9 mouse cellular contexts compared by ENCODE assay signal in the genomic region with DNA sequence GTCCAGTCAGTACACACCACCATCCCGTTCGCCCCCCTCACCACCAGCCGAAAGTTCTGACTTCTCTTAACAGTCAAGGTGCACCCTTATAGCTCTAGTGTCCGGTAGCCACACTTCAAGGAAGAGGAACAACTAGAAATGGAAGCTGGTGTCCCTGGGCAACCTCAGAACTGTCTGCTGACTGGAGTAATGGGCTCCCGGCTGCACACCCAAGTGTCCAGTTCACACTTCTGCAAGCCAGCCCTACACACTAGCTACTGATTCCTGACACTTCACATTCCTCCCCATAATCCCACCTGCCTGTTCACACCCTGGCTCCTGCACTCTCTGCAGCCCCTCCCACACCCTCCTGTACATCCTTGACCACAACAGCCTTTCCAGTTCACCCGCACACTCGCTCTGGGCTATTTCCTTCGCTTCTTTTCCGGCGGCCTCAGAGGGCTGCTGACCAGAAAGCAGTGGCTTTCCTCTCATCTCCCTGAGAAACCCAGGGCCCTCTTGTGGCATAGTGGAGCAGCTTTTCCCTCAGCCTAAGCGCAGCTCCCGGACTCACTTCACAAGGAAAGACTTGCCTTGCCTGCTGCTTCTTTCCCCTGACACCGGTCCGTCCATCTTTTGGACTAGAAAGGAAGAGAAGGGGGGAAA. TPM values are rescaled to one million over a fixed set of nuclear protein-coding genes. Genes with fewer than 3 reads are reported as not detected.
DNase-seq lines count a peak whose midpoint lies in the region; ATAC-seq lines count a peak whose summit lies in the region.
"Had no signal": no experiment of that assay in that cellular context is flagged by ENCODE, and none has a peak within 500 bp of the region (broad histone marks: within the 10 kb centered on the region; RNA-seq: fewer than 3 reads in every experiment).

No protein-coding gene starts in this region.

- peak; percentile 60 for DNase-seq in adrenal gland, postnatal 10 days
- peak; percentile 62 to 71 for DNase-seq in kidney, postnatal 36 days
- DNase-seq in midbrain, embryonic 14.5 days, result peak; percentile 72
- no peak for DNase-seq in right cerebral cortex, postnatal 14 days
- no peak for DNase-seq in thymus, postnatal 25 days

- H3K27ac ChIP-seq in forebrain, embryonic 12.5 days, result no peak overlapping the region
- H3K27ac ChIP-seq in forebrain, embryonic 16.5 days (ENCODE audit: low read length), result no peak overlapping the region
- H3K27ac ChIP-seq in heart, embryonic 12.5 days (ENCODE audit: poor library complexity, severe bottlenecking), result no peak overlapping the region
- H3K27ac ChIP-seq in midbrain, embryonic 14.5 days (replicated peaks; ENCODE audit: low read depth, low read length), result no peak overlapping the region

- H3K9me3 ChIP-seq in forebrain, embryonic 12.5 days, result no peaks in the 10 kb centered on the region
- no peaks in the 10 kb centered on the region for H3K9me3 ChIP-seq in forebrain, embryonic 16.5 days (ENCODE audit: control insufficient read depth, low read length)
- no peaks in the 10 kb centered on the region for H3K9me3 ChIP-seq in heart, embryonic 12.5 days (replicated peaks)
- no peaks in the 10 kb centered on the region for H3K9me3 ChIP-seq in midbrain, embryonic 14.5 days (ENCODE audit: control insufficient read depth, low read length)
- H3K9me3 ChIP-seq: G1E had no signal

- 25% methylated on average over 14 of the region's 14 CpGs for WGBS in forebrain, embryonic 12.5 days
- 24% methylated on average over 14 of the region's 14 CpGs for WGBS in forebrain, embryonic 16.5 days
- 14% methylated on average over 14 of the region's 14 CpGs for WGBS in heart, embryonic 12.5 days
- 22% methylated on average over 14 of the region's 14 CpGs for WGBS in midbrain, embryonic 14.5 days

- H3K27me3 ChIP-seq in forebrain, embryonic 12.5 days, result peaks cover 76% of the 10 kb centered on the region
- peaks cover 20% of the 10 kb centered on the region for H3K27me3 ChIP-seq in forebrain, embryonic 16.5 days (replicated peaks; ENCODE audit: control insufficient read depth, insufficient read depth, low read length)
- peaks cover 72% of the 10 kb centered on the region for H3K27me3 ChIP-seq in heart, embryonic 12.5 days (replicated peaks)
- H3K27me3 ChIP-seq in midbrain, embryonic 14.5 days (ENCODE audit: control insufficient read depth, insufficient read depth, low read length), result peaks cover 44% of the 10 kb centered on the region

- peaks cover 52% of the 10 kb centered on the region for H3K4me1 ChIP-seq in forebrain, embryonic 12.5 days
- H3K4me1 ChIP-seq in forebrain, embryonic 16.5 days (replicated peaks; ENCODE audit: control insufficient read depth, insufficient read depth, low read length), result peaks cover 32% of the 10 kb centered on the region
- H3K4me1 ChIP-seq in heart, embryonic 12.5 days (replicated peaks), result peaks cover 64% of the 10 kb centered on the region
- 0 out of 2 replicates have a peak, but pooled peaks cover 15% of the 10 kb centered on the region for H3K4me1 ChIP-seq in midbrain, embryonic 14.5 days (ENCODE audit: control insufficient read depth, insufficient read depth, low read length)

- no peaks in the 10 kb centered on the region for H3K36me3 ChIP-seq in forebrain, embryonic 12.5 days (replicated peaks)
- H3K36me3 ChIP-seq in forebrain, embryonic 16.5 days (ENCODE audit: control insufficient read depth, insufficient read depth), result no peaks in the 10 kb centered on the region
- no peaks in the 10 kb centered on the region for H3K36me3 ChIP-seq in heart, embryonic 12.5 days
- no peaks in the 10 kb centered on the region for H3K36me3 ChIP-seq in midbrain, embryonic 14.5 days (ENCODE audit: control insufficient read depth, insufficient read depth, low read length)
- H3K36me3 ChIP-seq: G1E had no signal

- H3K9ac ChIP-seq in forebrain, embryonic 12.5 days, result 0 out of 2 replicates have a peak overlapping the region, but pooled peaks have one; percentile 25
- H3K9ac ChIP-seq in forebrain, embryonic 16.5 days (replicated peaks; ENCODE audit: low read depth, low read length), result no peak overlapping the region
- H3K9ac ChIP-seq in heart, embryonic 12.5 days, result 0 out of 2 replicates have a peak overlapping the region, but pooled peaks have one; percentile 23
- H3K9ac ChIP-seq in midbrain, embryonic 14.5 days (replicated peaks; ENCODE audit: low read length), result no peak overlapping the region

- no peak overlapping the region for H3K4me3 ChIP-seq in forebrain, embryonic 12.5 days (replicated peaks)
- H3K4me3 ChIP-seq in forebrain, embryonic 16.5 days (replicated peaks; ENCODE audit: low read length), result no peak overlapping the region
- H3K4me3 ChIP-seq in heart, embryonic 12.5 days, result peak overlapping the region; percentile 1; the same call in 1 of the 2 replicates
- H3K4me3 ChIP-seq in midbrain, embryonic 14.5 days (replicated peaks; ENCODE audit: low read depth, low read length), result no peak overlapping the region

- H3K4me2 ChIP-seq in forebrain, embryonic 12.5 days, result peak overlapping the region; percentile 13; the same call in 1 of the 2 replicates
- no peak overlapping the region; the same call in 1 of the 2 replicates for H3K4me2 ChIP-seq in forebrain, embryonic 16.5 days (ENCODE audit: low read length)
- peak overlapping the region; percentile 44 for H3K4me2 ChIP-seq in heart, embryonic 12.5 days
- H3K4me2 ChIP-seq in midbrain, embryonic 14.5 days (ENCODE audit: low read length), result 0 out of 2 replicates have a peak overlapping the region, but pooled peaks have one; percentile 3

- ATAC-seq in forebrain, embryonic 12.5 days (ENCODE audit: low FRiP score), result no peak
- no peak for ATAC-seq in forebrain, embryonic 16.5 days
- ATAC-seq in heart, embryonic 12.5 days (ENCODE audit: insufficient number of reproducible peaks, low FRiP score), result no peak
- ATAC-seq in midbrain, embryonic 14.5 days (ENCODE audit: low FRiP score, low TSS enrichment), result no peak

RNA-seq across cellular contexts. Expression of gene AC109138.7, which starts 2.0 kb away (rescaled TPM):
- not detected in 2 replicates for polyA plus RNA-seq in forebrain, embryonic 12.5 days (2016; fragmentation: Nextera tagmentation; extraction: Ambion mirVana)
- polyA plus RNA-seq in forebrain, embryonic 16.5 days (2015; fragmentation: Nextera tagmentation; extraction: Ambion mirVana), result not detected in 2 replicates
- total RNA-seq in adrenal gland, postnatal 10 days (2021), result not detected
- not detected in 2 replicates for polyA plus RNA-seq in heart, embryonic 12.5 days (2016; fragmentation: Nextera tagmentation; extraction: Ambion mirVana)
- not detected in 2 replicates for polyA plus RNA-seq in midbrain, embryonic 14.5 days (2014; fragmentation: Nextera tagmentation; extraction: Ambion mirVana)
- total RNA-seq: G1E had no signal

RNA-seq across cellular contexts. Expression of gene Clcf1, which starts 2.1 kb away (rescaled TPM):
- polyA plus RNA-seq in forebrain, embryonic 12.5 days (2016; fragmentation: Nextera tagmentation; extraction: Ambion mirVana), result 0.85 and 1.2 TPM in 2 replicates
- 0.40 and 0.49 TPM in 2 replicates for polyA plus RNA-seq in forebrain, embryonic 16.5 days (2015; fragmentation: Nextera tagmentation; extraction: Ambion mirVana)
- total RNA-seq in adrenal gland, postnatal 10 days (2021), result 1 to 10 TPM; 8.3 to 9.8 TPM
- polyA plus RNA-seq in heart, embryonic 12.5 days (2016; fragmentation: Nextera tagmentation; extraction: Ambion mirVana), result 1.3 and 1.4 TPM in 2 replicates
- 0.08 and 0.46 TPM in 2 replicates for polyA plus RNA-seq in midbrain, embryonic 14.5 days (2014; fragmentation: Nextera tagmentation; extraction: Ambion mirVana)
- polyA plus RNA-seq: G1E had no signal

RNA-seq across cellular contexts. Expression of gene Rad9a, which starts 14.7 kb away (rescaled TPM):
- 38.8 and 42.2 TPM in 2 replicates for polyA plus RNA-seq in forebrain, embryonic 12.5 days (2016; fragmentation: Nextera tagmentation; extraction: Ambion mirVana)
- 22.6 and 26.1 TPM in 2 replicates for polyA plus RNA-seq in forebrain, embryonic 16.5 days (2015; fragmentation: Nextera tagmentation; extraction: Ambion mirVana)
- total RNA-seq in adrenal gland, postnatal 10 days (2021), result 10 to 100 TPM in 1 of 2 experiments, 1 to 10 TPM in 1; 7.4 to 10.8 TPM
- polyA plus RNA-seq in heart, embryonic 12.5 days (2016; fragmentation: Nextera tagmentation; extraction: Ambion mirVana), result 22.6 and 23.1 TPM in 2 replicates
- polyA plus RNA-seq in midbrain, embryonic 14.5 days (2014; fragmentation: Nextera tagmentation; extraction: Ambion mirVana), result 20.3 and 22.7 TPM in 2 replicates

RNA-seq across cellular contexts. Expression of gene Pold4, which starts 15.5 kb away (rescaled TPM):
- 11.7 and 13.1 TPM in 2 replicates for polyA plus RNA-seq in forebrain, embryonic 12.5 days (2016; fragmentation: Nextera tagmentation; extraction: Ambion mirVana)
- polyA plus RNA-seq in forebrain, embryonic 16.5 days (2015; fragmentation: Nextera tagmentation; extraction: Ambion mirVana), result 19.6 and 21.9 TPM in 2 replicates
- 10 to 100 TPM; 34.7 to 35.6 TPM for total RNA-seq in adrenal gland, postnatal 10 days (2021)
- 16.6 and 19.4 TPM in 2 replicates for polyA plus RNA-seq in heart, embryonic 12.5 days (2016; fragmentation: Nextera tagmentation; extraction: Ambion mirVana)
- polyA plus RNA-seq in midbrain, embryonic 14.5 days (2014; fragmentation: Nextera tagmentation; extraction: Ambion mirVana), result 18.5 and 19.1 TPM in 2 replicates

RNA-seq across cellular contexts. Expression of gene Ppp1ca, which starts 24.3 kb away (rescaled TPM):
- 689 and 709 TPM in 2 replicates for polyA plus RNA-seq in forebrain, embryonic 12.5 days (2016; fragmentation: Nextera tagmentation; extraction: Ambion mirVana)
- polyA plus RNA-seq in forebrain, embryonic 16.5 days (2015; fragmentation: Nextera tagmentation; extraction: Ambion mirVana), result 551 and 574 TPM in 2 replicates
- 100 to 1,000 TPM; 411 to 414 TPM for total RNA-seq in adrenal gland, postnatal 10 days (2021)
- 627 and 649 TPM in 2 replicates for polyA plus RNA-seq in heart, embryonic 12.5 days (2016; fragmentation: Nextera tagmentation; extraction: Ambion mirVana)
- polyA plus RNA-seq in midbrain, embryonic 14.5 days (2014; fragmentation: Nextera tagmentation; extraction: Ambion mirVana), result 591 and 597 TPM in 2 replicates

Comparison
In these comparisons a context has a peak if more than half of its experiments do, and no peak if none do; other contexts are left out.
1. H3K9ac ChIP-seq: peak in forebrain, embryonic 12.5 days (single experiment) and heart, embryonic 12.5 days (single experiment); none in forebrain, embryonic 16.5 days (single experiment) and midbrain, embryonic 14.5 days (single experiment).
2. DNase-seq: peak in adrenal gland, postnatal 10 days (single experiment), kidney, postnatal 36 days (2 of 2) and midbrain, embryonic 14.5 days (single experiment); none in right cerebral cortex, postnatal 14 days (single experiment) and thymus, postnatal 25 days (single experiment).